Mouse (Mus musculus): Measurements from ENCODE around the gene Susd2.

DNA sequence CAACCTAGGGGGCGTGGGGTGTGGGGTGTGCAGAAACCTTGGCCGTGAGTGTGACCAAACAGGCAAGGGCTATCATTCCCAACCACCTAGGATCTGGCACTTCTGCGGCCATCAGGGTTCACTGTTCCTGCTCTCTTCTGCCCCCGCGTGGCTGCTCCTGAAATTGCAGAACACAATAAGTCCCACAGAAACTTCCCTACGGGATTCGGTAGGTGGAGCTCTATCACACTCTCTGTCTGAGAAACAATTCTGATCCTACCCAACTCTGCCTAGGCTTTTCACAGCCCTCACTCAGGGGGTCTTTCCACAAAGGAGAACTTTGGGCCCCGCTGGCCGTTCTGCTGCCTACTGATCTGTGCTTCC, 8.1 kb downstream of the Susd2 start:
- TF ChIP-seq CTCF (IDR thresholded peaks at IDR 0.05; ENCODE audit: control insufficient read depth, insufficient read depth, low read length) (peak; percentile 97), POLR2A (IDR thresholded peaks at IDR 0.05; ENCODE audit: borderline replicate concordance, control insufficient read depth, low read depth, low read length) (no peak)

Measured in bone marrow, adult 2 months (tissue).